Mouse (Mus musculus): Measurements from ENCODE around the gene Pi4ka.

The Pi4ka gene

GRCm38 (mm10) chr16:17276164-17277151, 129.7 kb downstream of the Pi4ka start:
- peaks cover 20% of the 10 kb centered on the region for H3K27me3 ChIP-seq (ENCODE audit: insufficient read depth, low read length)
- TF ChIP-seq CTCF (conservative IDR thresholded peaks at IDR 0.05; ENCODE audit: low read length) (peak; percentile 51), POU5F1 (IDR thresholded peaks at IDR 0.05; ENCODE audit: borderline replicate concordance, low read length) (no peak)
- H3K4me1 ChIP-seq (replicated peaks; ENCODE audit: low read depth, low read length), result peaks cover 50% of the 10 kb centered on the region
- peaks cover 31% of the 10 kb centered on the region for H3K36me3 ChIP-seq (ENCODE audit: insufficient read depth, low read length)
- H3K9me3 ChIP-seq (ENCODE audit: low read length), result no peaks in the 10 kb centered on the region
- H3K4me3 ChIP-seq (replicated peaks; ENCODE audit: low read length), result peak overlapping the region; percentile 88

DNA sequence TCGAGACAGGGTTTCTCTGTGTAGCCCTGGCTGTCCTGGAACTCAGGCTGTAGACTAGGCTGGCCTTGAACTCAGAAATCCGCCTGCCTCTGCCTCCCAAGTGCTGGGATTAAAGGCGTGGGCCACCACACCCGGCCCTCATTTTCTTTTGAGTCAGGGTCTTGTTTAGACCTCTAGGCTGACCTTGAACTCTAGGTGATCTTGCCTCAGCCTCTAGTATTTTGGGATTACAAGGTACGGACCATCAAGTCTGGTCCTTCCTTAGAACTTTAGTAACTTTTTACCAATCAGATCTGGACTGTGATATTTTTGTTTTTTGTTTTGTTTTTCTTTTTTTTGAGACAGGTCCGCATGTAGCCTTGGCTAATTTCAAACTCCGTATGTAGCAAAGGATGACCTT, 130.4 kb downstream of the Pi4ka start, which contains the start of gene Tmem191c:
Gene Tmem191c, plus strand, starts transcription at position 357 of the 400 bp plus-strand sequence.
- peaks cover 20% of the 10 kb centered on the region for H3K27me3 ChIP-seq (ENCODE audit: insufficient read depth, low read length)
- peaks cover 53% of the 10 kb centered on the region for H3K4me1 ChIP-seq (replicated peaks; ENCODE audit: low read depth, low read length)
- H3K9me3 ChIP-seq (ENCODE audit: low read length), result no peaks in the 10 kb centered on the region
- TF ChIP-seq CTCF (conservative IDR thresholded peaks at IDR 0.05; ENCODE audit: low read length) (no peak), POU5F1 (IDR thresholded peaks at IDR 0.05; ENCODE audit: borderline replicate concordance, low read length) (no peak), NANOG (IDR thresholded peaks at IDR 0.05; ENCODE audit: borderline replicate concordance, low read length) (peak; percentile 55; the same call in 1 of the 2 replicates)
- peak within 1 kb of the TSS; percentile 88 for H3K4me3 ChIP-seq (replicated peaks; ENCODE audit: low read length)
- peaks cover 23% of the 10 kb centered on the region for H3K36me3 ChIP-seq (ENCODE audit: insufficient read depth, low read length)

GRCm38 (mm10) chr16:17271856-17272255, 134.3 kb downstream of the Pi4ka start:
- H3K27me3 ChIP-seq (ENCODE audit: insufficient read depth, low read length), result no peaks in the 10 kb centered on the region
- H3K36me3 ChIP-seq (ENCODE audit: insufficient read depth, low read length), result peaks cover 5% of the 10 kb centered on the region; the same call in 1 of the 2 replicates
- H3K9me3 ChIP-seq (ENCODE audit: low read length), result no peaks in the 10 kb centered on the region
- TF ChIP-seq NANOG (IDR thresholded peaks at IDR 0.05; ENCODE audit: borderline replicate concordance, low read length) (no peak), CTCF (conservative IDR thresholded peaks at IDR 0.05; ENCODE audit: low read length) (no peak), POU5F1 (IDR thresholded peaks at IDR 0.05; ENCODE audit: borderline replicate concordance, low read length) (no peak)
- H3K4me3 ChIP-seq (replicated peaks; ENCODE audit: low read length), result no peak overlapping the region
- peaks cover 28% of the 10 kb centered on the region for H3K4me1 ChIP-seq (replicated peaks; ENCODE audit: low read depth, low read length)

DNA sequence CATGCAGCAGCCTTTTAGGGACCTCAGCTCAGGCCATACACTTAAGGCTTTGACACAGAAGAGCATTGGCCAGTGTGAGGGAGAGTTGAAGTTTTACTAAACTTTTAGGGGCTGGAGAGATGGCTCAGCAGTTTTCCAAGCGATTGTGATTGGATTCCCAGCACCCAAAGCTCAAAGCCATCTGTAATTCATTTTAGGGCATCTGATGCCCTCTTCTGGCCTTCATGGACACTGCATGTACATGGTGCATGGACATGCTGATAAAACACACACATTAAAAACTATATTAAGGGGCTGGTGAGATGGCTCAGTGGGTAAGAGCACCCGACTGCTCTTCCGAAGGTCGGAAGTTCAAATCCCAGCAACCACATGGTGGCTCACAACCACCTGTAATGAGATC, 135.0 kb downstream of the Pi4ka start:
- Histone ChIP-seq H3K4me3 (replicated peaks; ENCODE audit: low read length) (no peak overlapping the region), H3K36me3 (ENCODE audit: insufficient read depth, low read length) (peaks cover 5% of the 10 kb centered on the region; the same call in 1 of the 2 replicates), H3K9me3 (ENCODE audit: low read length) (no peaks in the 10 kb centered on the region), H3K27me3 (ENCODE audit: insufficient read depth, low read length) (no peaks in the 10 kb centered on the region), H3K4me1 (replicated peaks; ENCODE audit: low read depth, low read length) (peaks cover 26% of the 10 kb centered on the region)
- TF ChIP-seq CTCF (conservative IDR thresholded peaks at IDR 0.05; ENCODE audit: low read length), result peak; percentile 62
- TF ChIP-seq NANOG (IDR thresholded peaks at IDR 0.05; ENCODE audit: borderline replicate concordance, low read length), result no peak
- no peak for TF ChIP-seq POU5F1 (IDR thresholded peaks at IDR 0.05; ENCODE audit: borderline replicate concordance, low read length)

- no peak for TF ChIP-seq NANOG (IDR thresholded peaks at IDR 0.05; ENCODE audit: borderline replicate concordance, low read length)
- TF ChIP-seq CTCF (conservative IDR thresholded peaks at IDR 0.05; ENCODE audit: low read length), result no peak
- TF ChIP-seq POU5F1 (IDR thresholded peaks at IDR 0.05; ENCODE audit: borderline replicate concordance, low read length), result no peak
- Histone ChIP-seq H3K36me3 (ENCODE audit: insufficient read depth, low read length) (peaks cover 5% of the 10 kb centered on the region; the same call in 1 of the 2 replicates), H3K4me3 (replicated peaks; ENCODE audit: low read length) (no peak overlapping the region), H3K4me1 (replicated peaks; ENCODE audit: low read depth, low read length) (peaks cover 26% of the 10 kb centered on the region), H3K9me3 (ENCODE audit: low read length) (no peaks in the 10 kb centered on the region), H3K27me3 (ENCODE audit: insufficient read depth, low read length) (no peaks in the 10 kb centered on the region)
Observed at GRCm38 (mm10) chr16:17269872-17270271, 136.2 kb downstream of the Pi4ka start.

DNA sequence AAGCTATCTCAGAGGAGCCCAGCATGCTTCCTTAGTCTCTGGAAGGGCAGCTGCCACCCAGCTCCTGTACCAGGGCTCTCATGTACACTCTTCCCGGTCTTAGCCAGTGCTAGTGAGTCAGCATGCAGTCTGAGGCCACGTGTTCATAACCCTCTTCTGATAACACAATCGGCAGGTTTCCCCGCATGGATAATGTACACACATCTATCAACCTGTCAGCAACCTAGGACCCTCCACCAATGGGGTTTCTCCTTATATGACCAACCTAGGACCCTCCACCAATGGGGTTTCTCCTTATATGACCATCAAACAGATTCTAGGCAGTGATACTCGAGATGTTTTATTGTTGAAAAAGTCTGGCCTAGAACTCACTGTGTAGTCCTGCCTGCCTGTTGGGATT, 138.2 kb downstream of the Pi4ka start:
- Histone ChIP-seq H3K9me3 (ENCODE audit: low read length) (no peaks in the 10 kb centered on the region), H3K4me1 (replicated peaks; ENCODE audit: low read depth, low read length) (peaks cover 21% of the 10 kb centered on the region), H3K36me3 (ENCODE audit: insufficient read depth, low read length) (peaks cover 7% of the 10 kb centered on the region), H3K4me3 (replicated peaks; ENCODE audit: low read length) (no peak overlapping the region), H3K27me3 (ENCODE audit: insufficient read depth, low read length) (no peaks in the 10 kb centered on the region)
- TF ChIP-seq NANOG (IDR thresholded peaks at IDR 0.05; ENCODE audit: borderline replicate concordance, low read length) (no peak), POU5F1 (IDR thresholded peaks at IDR 0.05; ENCODE audit: borderline replicate concordance, low read length) (no peak), CTCF (conservative IDR thresholded peaks at IDR 0.05; ENCODE audit: low read length) (no peak)

GRCm38 (mm10) chr16:17266113-17266512, 140.0 kb downstream of the Pi4ka start:
- no peak for TF ChIP-seq NANOG (IDR thresholded peaks at IDR 0.05; ENCODE audit: borderline replicate concordance, low read length)
- no peak for TF ChIP-seq POU5F1 (IDR thresholded peaks at IDR 0.05; ENCODE audit: borderline replicate concordance, low read length)
- TF ChIP-seq CTCF (conservative IDR thresholded peaks at IDR 0.05; ENCODE audit: low read length), result no peak
- Histone ChIP-seq H3K9me3 (ENCODE audit: low read length) (no peaks in the 10 kb centered on the region), H3K36me3 (ENCODE audit: insufficient read depth, low read length) (peaks cover 24% of the 10 kb centered on the region), H3K4me3 (replicated peaks; ENCODE audit: low read length) (no peak overlapping the region), H3K4me1 (replicated peaks; ENCODE audit: low read depth, low read length) (peaks cover 37% of the 10 kb centered on the region), H3K27me3 (ENCODE audit: insufficient read depth, low read length) (no peaks in the 10 kb centered on the region)

GRCm38 (mm10) chr16:17261341-17261740, 144.8 kb downstream of the Pi4ka start:
- H3K9me3 ChIP-seq (ENCODE audit: low read length), result no peaks in the 10 kb centered on the region
- no peak overlapping the region for H3K4me3 ChIP-seq (replicated peaks; ENCODE audit: low read length)
- peaks cover 77% of the 10 kb centered on the region for H3K4me1 ChIP-seq (replicated peaks; ENCODE audit: low read depth, low read length)
- peaks cover 64% of the 10 kb centered on the region for H3K36me3 ChIP-seq (ENCODE audit: insufficient read depth, low read length)
- H3K27me3 ChIP-seq (ENCODE audit: insufficient read depth, low read length), result no peaks in the 10 kb centered on the region
- TF ChIP-seq POU5F1 (IDR thresholded peaks at IDR 0.05; ENCODE audit: borderline replicate concordance, low read length), result no peak
- no peak for TF ChIP-seq NANOG (IDR thresholded peaks at IDR 0.05; ENCODE audit: borderline replicate concordance, low read length)
- TF ChIP-seq CTCF (conservative IDR thresholded peaks at IDR 0.05; ENCODE audit: low read length), result no peak

All from E14TG2a.4 (cell line).